Mouse (Mus musculus) T-helper 1 cell (primary cell): ENCODE measurements around the gene Gm21915.

ENCODE experiments used
- in situ Hi-C: fragments of 300-600 bp; cut with MboI, MseI; formaldehyde crosslinking; loops from one replicate; pipeline ENCODE4 v1.15.1; 2025; ENCODE audit warnings: high pct_unique_total_duplicates

Gene Gm21915

DNA sequence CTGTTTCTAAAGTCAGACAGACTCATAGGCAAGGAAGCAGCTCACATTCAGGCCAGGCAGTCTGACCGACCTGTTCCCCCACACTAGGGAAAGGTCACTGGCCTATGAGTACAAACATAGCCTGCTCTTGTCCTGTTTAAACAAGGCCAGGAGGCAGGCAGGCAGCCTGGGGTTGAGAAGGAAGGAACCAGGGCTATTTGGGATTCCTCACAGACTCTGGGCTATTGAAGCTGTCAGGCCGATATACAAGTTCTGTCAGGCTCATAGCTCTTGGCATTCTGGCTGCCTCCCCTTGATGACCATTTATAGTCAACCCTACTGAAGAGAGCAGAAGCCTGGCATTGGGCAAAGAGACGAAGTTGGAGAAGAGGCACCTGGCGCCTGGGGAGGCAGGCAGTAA lies 41.2 kb downstream of the Gm21915 start:
- in situ Hi-C loops = no loop called here

DNA sequence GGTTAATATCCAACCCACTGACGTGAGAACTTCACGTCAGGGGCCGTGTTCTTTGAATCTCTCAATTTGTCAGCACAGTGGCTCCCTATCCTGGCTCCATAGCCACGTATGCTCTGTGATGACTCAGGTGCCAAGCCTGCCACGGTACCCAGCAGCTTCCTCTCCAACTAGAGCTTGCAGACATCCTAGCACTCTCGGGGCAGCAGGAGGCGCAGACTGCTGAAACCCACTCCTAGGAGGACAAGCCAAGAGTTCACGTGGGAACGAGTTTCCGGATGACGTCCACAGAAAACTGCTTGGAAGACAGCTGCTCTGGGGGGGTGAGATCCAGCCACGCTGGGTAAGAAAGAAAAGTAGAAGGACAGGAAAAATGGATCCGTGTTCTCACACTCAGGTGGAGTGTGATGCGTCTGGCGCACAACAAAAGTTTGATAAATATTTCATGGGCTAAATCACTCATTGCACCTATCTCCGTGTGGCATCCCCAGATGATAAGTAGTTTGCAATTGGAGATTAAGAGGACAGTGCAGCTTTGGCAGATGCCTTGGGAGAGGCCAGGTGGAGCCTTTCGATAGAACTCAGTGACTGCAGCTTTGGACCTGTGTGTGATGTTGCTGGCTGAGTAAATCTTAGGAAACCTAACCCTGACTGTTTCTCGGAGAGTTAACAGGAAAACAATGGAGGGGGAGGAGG lies 46.9 kb downstream of the Gm21915 start:
- in situ Hi-C loops = no loop called here

DNA sequence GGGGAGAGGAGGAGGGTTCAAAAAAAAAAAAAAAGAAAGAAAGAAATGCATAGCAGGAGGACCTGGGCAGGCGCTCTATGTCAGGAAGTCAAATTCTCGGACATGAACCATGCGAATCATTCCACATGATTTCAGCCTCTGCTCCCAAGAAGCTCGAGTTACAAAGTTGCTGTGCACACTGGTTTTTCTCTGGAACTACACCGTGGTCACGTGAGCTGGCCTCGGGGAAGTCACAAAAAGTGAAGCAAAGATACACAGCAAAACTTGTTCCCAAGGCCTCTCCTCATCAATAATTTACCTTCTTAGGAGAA lies 47.4 kb downstream of the Gm21915 start:
- in situ Hi-C loops = no loop called here
